ENCODE assay signal across 26 mouse cellular contexts in the genomic region with DNA sequence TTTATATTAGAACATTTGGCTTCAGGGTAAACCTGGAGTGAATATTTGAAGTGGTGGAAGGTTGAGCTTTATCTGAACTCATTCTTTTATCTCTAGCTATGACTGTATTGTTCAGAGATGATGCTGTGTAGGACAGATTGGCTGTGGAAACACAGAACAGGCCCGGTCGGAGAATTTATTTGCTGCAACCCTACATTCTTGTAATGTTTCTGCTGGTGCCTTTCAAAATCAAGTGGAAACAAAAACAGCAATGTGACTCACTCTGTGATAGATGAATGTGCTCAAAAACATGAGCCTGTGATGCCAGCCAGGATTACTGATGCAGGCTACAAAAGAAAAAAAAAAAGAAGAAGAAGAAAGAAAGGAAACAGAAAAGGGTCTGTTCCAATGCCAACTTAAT.
DNase-seq lines count a peak whose midpoint lies in the region; ATAC-seq and TF ChIP-seq lines count a peak whose summit lies in the region.
"Had no signal": no experiment of that assay in that cellular context is flagged by ENCODE, and none has a peak within 500 bp of the region (broad histone marks: within the 10 kb centered on the region; RNA-seq: fewer than 3 reads in every experiment).

No protein-coding gene starts in this region.

- ATAC-seq in heart, embryonic 13.5 days (ENCODE audit: extremely low read depth, insufficient number of reproducible peaks, low FRiP score, low TSS enrichment) = no peak
- ATAC-seq: forebrain, postnatal 0 days; inflammation-experienced regulatory T-cells, adult 6 months; liver, embryonic 12.5 days; midbrain, embryonic 13.5 days had no signal

- H3K36me3 ChIP-seq in heart, embryonic 13.5 days = no peaks in the 10 kb centered on the region
- H3K36me3 ChIP-seq in heart, adult 2 months (ENCODE audit: control insufficient read depth, insufficient read depth, low read length) = no peaks in the 10 kb centered on the region
- H3K36me3 ChIP-seq: heart, embryonic 15.5 days; hindbrain, embryonic 13.5 days; limb, embryonic 13.5 days; liver, embryonic 12.5 days; lung, embryonic 15.5 days; midbrain, embryonic 13.5 days; stomach, embryonic 15.5 days had no signal

- H3K4me3 ChIP-seq in heart, embryonic 13.5 days = no peak overlapping the region
- H3K4me3 ChIP-seq in heart, adult 2 months = no peak overlapping the region
- no peak overlapping the region for H3K4me3 ChIP-seq in embryonic fibroblast, embryonic 13.5 days (ENCODE audit: insufficient read depth, low read length)
- H3K4me3 ChIP-seq: heart, embryonic 15.5 days; hindbrain, embryonic 13.5 days; limb, embryonic 13.5 days; liver, embryonic 12.5 days; lung, embryonic 15.5 days; megakaryocyte, embryonic 14.5 days; midbrain, embryonic 13.5 days; stomach, embryonic 15.5 days had no signal

- intact Hi-C loops in heart, adult 2 months (cut with DNase I) = no loop called here

- 13% methylated on average over 2 of the region's 2 CpGs for WGBS in heart, embryonic 13.5 days
- WGBS in heart, adult 2 months = 20% methylated on average over 2 of the region's 2 CpGs

- 0 out of 2 replicates have a peak overlapping the region, but pooled peaks have one; percentile 32 for H3K27ac ChIP-seq in heart, embryonic 13.5 days (replicated peaks)
- H3K27ac ChIP-seq in heart, adult 2 months = no peak overlapping the region
- H3K27ac ChIP-seq in embryonic fibroblast, embryonic 13.5 days (ENCODE audit: insufficient read depth, low read length) = peak overlapping the region; percentile 71
- H3K27ac ChIP-seq: heart, embryonic 15.5 days; hindbrain, embryonic 13.5 days; limb, embryonic 13.5 days; liver, embryonic 12.5 days; lung, embryonic 15.5 days; midbrain, embryonic 13.5 days; stomach, embryonic 15.5 days had no signal

- H3K4me2 ChIP-seq in heart, embryonic 13.5 days = no peak overlapping the region
- H3K4me2 ChIP-seq: heart, embryonic 15.5 days; hindbrain, embryonic 13.5 days; limb, embryonic 13.5 days; liver, embryonic 12.5 days; lung, embryonic 15.5 days; midbrain, embryonic 13.5 days; stomach, embryonic 15.5 days had no signal

- no peak for TF ChIP-seq CTCF in heart, adult 2 months (IDR thresholded peaks at IDR 0.05)
- TF ChIP-seq CTCF in embryonic fibroblast, embryonic 13.5 days (IDR thresholded peaks at IDR 0.05; ENCODE audit: borderline replicate concordance, insufficient read depth, low read length) = no peak

- DNase-seq in heart, adult 2 months = no peak
- DNase-seq in right cerebral cortex, adult 18-20 months = peak; percentile 4
- DNase-seq in right cerebral cortex, postnatal 10 days (ENCODE audit: low spot score in 2 of 2) = no peak
- DNase-seq in adrenal gland, adult 18-20 months (ENCODE audit: low spot score in 2 of 2) = no peak
- no peak for DNase-seq in spleen, postnatal 36 days (ENCODE audit: low spot score in 2 of 2)
- DNase-seq: adrenal gland, postnatal 14 days; cerebellum, adult 8-10 months; cerebellum, postnatal 36 days; forebrain, postnatal 0 days; gastrocnemius, postnatal 14 days; heart, adult 11 months; heart, postnatal 36 days; kidney, adult 18-20 months; right cerebral cortex, postnatal 4 days; thymus, postnatal 25 days had no signal

- peaks cover 9% of the 10 kb centered on the region for H3K4me1 ChIP-seq in heart, embryonic 13.5 days
- no peaks in the 10 kb centered on the region for H3K4me1 ChIP-seq in heart, adult 2 months (ENCODE audit: control insufficient read depth, insufficient read depth, low read length)
- no peaks in the 10 kb centered on the region for H3K4me1 ChIP-seq in embryonic fibroblast, embryonic 13.5 days (ENCODE audit: control insufficient read depth, insufficient read depth, low read length)
- H3K4me1 ChIP-seq: heart, embryonic 15.5 days; hindbrain, embryonic 13.5 days; limb, embryonic 13.5 days; liver, embryonic 12.5 days; megakaryocyte, embryonic 14.5 days; midbrain, embryonic 13.5 days; stomach, embryonic 15.5 days had no signal

- no peaks in the 10 kb centered on the region for H3K9me3 ChIP-seq in heart, embryonic 13.5 days
- H3K9me3 ChIP-seq: heart, embryonic 15.5 days; hindbrain, embryonic 13.5 days; limb, embryonic 13.5 days; liver, embryonic 12.5 days; lung, embryonic 15.5 days; midbrain, embryonic 13.5 days; stomach, embryonic 15.5 days had no signal

- no peak for TF ChIP-seq EP300 in heart, adult 2 months (IDR thresholded peaks at IDR 0.05; ENCODE audit: insufficient read depth, low read depth, low read length)

- H3K79me2 ChIP-seq in heart, adult 2 months (replicated peaks; ENCODE audit: control insufficient read depth, insufficient read depth, low read length) = no peaks in the 10 kb centered on the region

- H3K27me3 ChIP-seq in heart, embryonic 13.5 days (replicated peaks) = no peaks in the 10 kb centered on the region
- H3K27me3 ChIP-seq in heart, adult 2 months (ENCODE audit: control insufficient read depth, insufficient read depth, low read length) = no peaks in the 10 kb centered on the region
- H3K27me3 ChIP-seq: heart, embryonic 15.5 days; hindbrain, embryonic 13.5 days; limb, embryonic 13.5 days; liver, embryonic 12.5 days; lung, embryonic 15.5 days; megakaryocyte, embryonic 14.5 days; midbrain, embryonic 13.5 days; stomach, embryonic 15.5 days had no signal

- no peak overlapping the region for H3K9ac ChIP-seq in heart, embryonic 13.5 days
- no peak overlapping the region for H3K9ac ChIP-seq in heart, adult 2 months (ENCODE audit: low read depth, low read length)
- H3K9ac ChIP-seq: forebrain, postnatal 0 days; heart, embryonic 15.5 days; hindbrain, embryonic 13.5 days; limb, embryonic 13.5 days; liver, embryonic 12.5 days; lung, embryonic 15.5 days; midbrain, embryonic 13.5 days; stomach, embryonic 15.5 days had no signal

- TF ChIP-seq POLR2A in heart, adult 2 months (IDR thresholded peaks at IDR 0.05; ENCODE audit: insufficient read depth, low read depth, low read length) = no peak
- TF ChIP-seq POLR2A in embryonic fibroblast, embryonic 13.5 days (IDR thresholded peaks at IDR 0.05; ENCODE audit: low read depth, low read length) = no peak
